Mouse (Mus musculus) lung, postnatal 36 days (tissue): ENCODE results near the gene Cacul1.
"Not testable (repeated sequence)": the region's sequence is repeated elsewhere in the genome, so short reads cannot be mapped to it uniquely, and the experiment has no call there.

ENCODE experiments used
- DNase-seq: peaks from one replicate; pipeline ENCODE4 v3.0.0; 2022; ENCODE audit warnings: mixed read lengths

Gene Cacul1

GRCm38 (mm10) chr19:60580582-60581339, at the start of gene Cacul1:
Gene Cacul1, minus strand, starts transcription at chr19:60581025.
- peak; percentile 99 for DNase-seq

- DNase-seq, result no peak
Observed at GRCm38 (mm10) chr19:60619420-60619819, 38.6 kb upstream of the Cacul1 start.

GRCm38 (mm10) chr19:60617007-60617406, 36.2 kb upstream of the Cacul1 start:
- DNase-seq, result no peak

- DNase-seq, result no peak
Observed at GRCm38 (mm10) chr19:60615470-60616200, 34.8 kb upstream of the Cacul1 start.

GRCm38 (mm10) chr19:60611525-60612215, 30.8 kb upstream of the Cacul1 start:
- DNase-seq, result peak; percentile 21

GRCm38 (mm10) chr19:60608766-60609165, 27.9 kb upstream of the Cacul1 start:
- peak; percentile 60 for DNase-seq

GRCm38 (mm10) chr19:60603586-60603985, 22.8 kb upstream of the Cacul1 start:
- no peak for DNase-seq

GRCm38 (mm10) chr19:60602066-60602465, 21.2 kb upstream of the Cacul1 start:
- DNase-seq, result not testable (repeated sequence)

GRCm38 (mm10) chr19:60598025-60598697, 17.3 kb upstream of the Cacul1 start:
- no peak for DNase-seq

- DNase-seq, result no peak
Observed at GRCm38 (mm10) chr19:60589646-60590045, 8.8 kb upstream of the Cacul1 start.

GRCm38 (mm10) chr19:60586652-60587051, 5.8 kb upstream of the Cacul1 start:
- no peak for DNase-seq

- DNase-seq, result no peak
Observed at GRCm38 (mm10) chr19:60583201-60583600, 2.4 kb upstream of the Cacul1 start.

- peak; percentile 12 for DNase-seq
Observed at GRCm38 (mm10) chr19:60581377-60582290, 809 bp upstream of the Cacul1 start.

- peak; percentile 47 for DNase-seq
Observed at GRCm38 (mm10) chr19:60579771-60580581, 849 bp downstream of the Cacul1 start.

- no peak for DNase-seq
Observed at GRCm38 (mm10) chr19:60576741-60577140, 4.1 kb downstream of the Cacul1 start.

GRCm38 (mm10) chr19:60560497-60560896, 20.3 kb downstream of the Cacul1 start:
- DNase-seq, result no peak

- DNase-seq, result peak; percentile 29
Observed at GRCm38 (mm10) chr19:60554866-60555438, 25.9 kb downstream of the Cacul1 start.

- DNase-seq, result peak; percentile 79
Observed at GRCm38 (mm10) chr19:60553501-60553900, 27.3 kb downstream of the Cacul1 start.

GRCm38 (mm10) chr19:60543302-60543701, 37.5 kb downstream of the Cacul1 start:
- DNase-seq, result peak; percentile 14

GRCm38 (mm10) chr19:60531897-60532296, 48.9 kb downstream of the Cacul1 start:
- DNase-seq, result no peak
